Mouse (Mus musculus) heart, adult 11 months (tissue): ENCODE measurements around the gene Rad9b.

Experiments used
- DNase-seq: peaks from one replicate; pipeline ENCODE4 v3.0.0; 2022

Gene Rad9b

GRCm38 (mm10) chr5:122310699-122311098, 43.3 kb downstream of the Rad9b start:
- no peak for DNase-seq

- no peak for DNase-seq
These were observed 47.5 kb downstream of the Rad9b start for GRCm38 (mm10) chr5:122306536-122306935.

DNA sequence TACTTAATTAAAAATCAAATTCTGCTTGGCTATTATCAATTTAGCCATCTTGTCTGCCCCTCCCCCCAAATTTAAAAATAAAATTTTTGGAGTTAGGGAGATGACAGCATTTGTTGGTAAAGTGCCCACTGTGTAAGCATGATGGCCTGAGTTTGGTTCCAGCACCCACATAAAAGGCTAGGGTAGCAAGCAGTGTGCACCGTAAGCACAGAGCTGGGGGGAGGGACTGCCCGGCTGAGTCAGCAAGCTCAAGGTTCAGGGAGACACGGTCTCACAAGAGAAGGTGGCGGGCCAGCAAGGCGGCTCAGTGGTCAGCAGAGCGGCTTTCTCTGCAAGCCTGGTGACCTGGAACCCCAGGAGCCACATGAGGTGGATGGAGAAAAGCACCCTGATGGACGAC, 48.6 kb downstream of the Rad9b start:
- peak; percentile 87 for DNase-seq

- DNase-seq: no peak
These were observed 49.5 kb downstream of the Rad9b start for GRCm38 (mm10) chr5:122304541-122304940.

DNA sequence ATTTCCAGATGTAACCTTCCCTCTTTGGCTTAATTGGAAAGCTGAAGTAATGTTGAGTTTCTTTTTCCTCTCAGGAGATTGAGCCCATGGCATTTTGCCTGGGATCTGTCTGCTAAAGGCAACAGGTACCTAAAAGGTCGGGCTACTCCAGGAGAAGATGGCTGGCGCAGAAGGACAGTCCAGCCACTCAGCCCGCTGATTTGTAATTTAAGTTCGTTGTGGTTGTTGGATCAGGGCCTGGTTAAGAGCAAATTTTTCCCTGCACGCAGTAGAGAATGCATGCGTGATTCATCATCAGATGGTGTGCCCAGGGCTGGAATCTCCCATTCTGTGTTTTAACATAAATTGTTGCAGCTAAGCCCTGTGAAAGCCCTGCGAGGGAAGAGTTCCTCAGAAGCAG, 50.1 kb downstream of the Rad9b start:
- no peak for DNase-seq

GRCm38 (mm10) chr5:122302810-122303745, 51.0 kb downstream of the Rad9b start:
- DNase-seq: peak; percentile 91

DNA sequence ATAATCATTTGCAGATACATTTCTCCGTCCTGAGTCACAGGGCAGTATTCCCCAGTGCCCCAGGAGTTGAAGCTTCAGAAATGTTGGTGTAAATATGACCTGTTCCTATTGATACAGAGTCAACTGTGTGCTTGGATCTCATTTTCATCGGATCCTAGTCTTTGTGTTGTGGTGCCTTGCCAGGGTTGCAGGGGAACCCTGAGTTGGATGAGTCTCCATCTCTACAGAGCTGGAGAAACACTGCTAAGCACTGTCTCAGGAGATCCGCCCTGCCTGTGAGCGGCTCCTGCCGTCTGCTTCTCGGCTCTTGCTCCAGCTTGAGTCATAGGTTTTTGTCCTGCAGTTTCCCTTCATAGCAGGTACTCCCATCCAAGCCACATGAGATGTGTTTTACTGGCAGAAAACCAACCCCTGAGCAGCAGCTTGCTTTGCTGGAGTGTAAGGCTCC, 53.9 kb downstream of the Rad9b start:
- DNase-seq: peak; percentile 92

GRCm38 (mm10) chr5:122295113-122295935, 58.7 kb downstream of the Rad9b start:
- DNase-seq: peak; percentile 89

DNA sequence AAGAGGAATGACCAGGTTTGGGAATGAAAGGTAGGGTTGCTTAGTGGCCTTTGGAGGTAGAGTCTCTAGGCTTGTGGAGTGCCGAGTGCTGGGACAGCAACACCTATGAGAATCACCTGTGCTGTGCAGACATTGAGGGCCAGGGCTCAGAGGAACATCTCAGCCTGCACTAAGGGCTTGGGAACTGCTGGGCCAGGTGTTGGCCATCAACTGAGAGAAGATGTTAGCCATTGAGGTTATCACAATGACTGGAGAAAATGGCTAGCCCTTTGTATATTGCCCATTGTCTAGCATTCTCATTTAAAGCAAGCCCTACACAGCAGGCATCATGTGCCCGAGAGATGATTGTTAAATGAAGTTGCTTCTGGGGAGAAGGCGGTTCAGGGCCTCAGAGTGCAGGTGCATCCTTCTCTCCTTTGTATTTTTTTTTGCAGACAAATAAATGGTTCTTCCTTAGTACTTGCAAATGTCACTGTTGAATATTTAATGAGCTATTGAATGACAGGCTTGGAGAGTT, 59.8 kb downstream of the Rad9b start:
- no peak for DNase-seq

GRCm38 (mm10) chr5:122293131-122293530, 60.9 kb downstream of the Rad9b start:
- peak; percentile 82 for DNase-seq

GRCm38 (mm10) chr5:122291553-122292339, 62.3 kb downstream of the Rad9b start:
- peak; percentile 88 for DNase-seq

DNA sequence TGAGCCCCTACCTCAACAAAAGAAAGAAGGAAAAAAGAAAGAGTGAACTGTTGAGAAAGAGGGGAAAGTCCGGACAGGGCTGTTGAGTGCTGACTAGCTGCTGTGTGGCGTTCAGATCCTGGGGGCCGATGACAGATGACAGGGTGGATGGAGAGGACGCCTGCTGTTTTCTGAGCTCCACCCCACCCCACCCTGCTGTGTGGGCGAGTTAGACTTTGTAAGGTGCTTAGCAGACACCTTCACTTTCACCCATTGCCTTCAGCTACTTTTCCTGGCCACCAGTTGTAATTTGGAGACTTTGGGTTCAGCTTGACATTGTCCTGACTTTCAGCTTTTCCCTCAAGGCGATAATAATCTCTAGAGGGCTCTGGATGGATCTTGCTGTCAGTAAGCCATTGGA, 62.9 kb downstream of the Rad9b start:
- DNase-seq: no peak

- DNase-seq: peak; percentile 96
These were observed 65.8 kb downstream of the Rad9b start for GRCm38 (mm10) chr5:122288147-122288811.

DNA sequence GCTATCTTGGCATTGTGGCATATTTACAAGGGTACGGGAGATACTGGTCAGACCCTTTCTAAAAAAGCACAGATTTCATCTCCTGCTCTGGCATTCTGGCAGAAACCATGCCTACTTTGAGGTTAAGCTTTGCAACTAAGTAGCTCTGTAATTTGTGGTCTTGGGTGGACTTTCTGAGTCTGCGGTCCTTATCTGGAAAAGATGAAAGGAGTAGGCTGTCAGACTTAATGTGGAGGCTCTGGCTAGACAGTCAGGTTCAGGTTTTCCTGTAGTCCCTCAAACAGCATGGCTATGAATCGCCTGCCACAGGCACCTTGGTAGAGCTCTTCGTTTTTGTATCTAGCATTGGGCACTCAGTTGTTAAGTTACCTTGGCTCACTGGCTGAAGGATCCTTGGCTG, 67.0 kb downstream of the Rad9b start:
- peak; percentile 58 for DNase-seq

GRCm38 (mm10) chr5:122286191-122286590, 67.8 kb downstream of the Rad9b start:
- peak; percentile 85 for DNase-seq

DNA sequence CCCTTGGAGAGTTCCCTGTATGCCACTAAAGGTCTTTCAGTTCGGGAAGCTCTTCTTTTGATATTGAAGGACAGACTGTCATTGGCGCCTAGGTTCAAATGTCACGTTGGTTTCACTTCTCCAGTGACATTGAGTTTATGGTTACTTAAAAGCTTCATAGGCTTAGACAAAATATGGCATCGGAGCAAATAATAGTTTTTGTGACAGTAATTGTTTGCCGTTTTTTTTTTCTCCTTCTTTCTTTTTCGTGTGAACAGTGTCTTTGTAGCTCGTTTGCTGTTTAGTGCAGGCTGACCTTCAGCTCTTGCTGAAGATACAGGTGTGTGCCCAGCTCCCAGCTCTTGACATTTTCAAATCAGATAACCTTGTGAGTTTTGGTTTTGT, 68.3 kb downstream of the Rad9b start:
- no peak for DNase-seq

DNA sequence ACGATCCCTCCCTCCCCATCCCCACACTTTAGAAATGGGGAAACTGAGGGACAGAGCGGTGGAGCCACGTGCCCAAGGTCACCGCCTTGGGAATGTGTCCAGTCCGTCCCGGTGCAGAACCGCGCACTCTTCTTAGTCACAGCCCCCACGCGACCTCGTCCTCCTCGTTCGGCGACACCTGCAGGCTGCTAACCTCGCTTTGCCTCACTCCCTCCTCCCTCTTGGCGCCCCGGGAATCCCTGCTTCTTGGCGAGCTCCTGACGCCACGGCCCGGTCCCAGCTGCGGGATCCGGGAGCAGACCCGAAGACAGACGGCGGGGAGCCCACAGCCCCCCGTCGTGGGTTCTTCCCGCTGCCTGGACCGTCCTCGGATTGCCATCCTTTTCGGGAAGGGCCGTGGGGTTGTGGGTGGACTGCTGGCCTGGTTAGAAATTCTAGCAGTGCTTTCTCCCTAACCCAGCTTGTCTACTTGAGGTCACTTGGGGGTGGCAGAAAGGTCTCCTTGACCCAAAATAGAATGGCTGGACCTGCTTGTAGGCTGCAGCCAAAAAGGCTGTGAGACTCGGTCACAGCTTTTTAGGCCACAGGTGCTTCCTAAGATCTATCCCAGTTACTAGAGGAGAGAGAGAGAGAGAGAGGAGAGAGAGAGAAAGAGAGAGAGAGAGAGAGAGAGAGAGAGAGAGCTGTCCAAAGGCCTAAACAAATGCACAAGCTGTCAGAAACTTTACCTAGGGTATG, 68.8 kb downstream of the Rad9b start:
- DNase-seq: peak; percentile 96

DNA sequence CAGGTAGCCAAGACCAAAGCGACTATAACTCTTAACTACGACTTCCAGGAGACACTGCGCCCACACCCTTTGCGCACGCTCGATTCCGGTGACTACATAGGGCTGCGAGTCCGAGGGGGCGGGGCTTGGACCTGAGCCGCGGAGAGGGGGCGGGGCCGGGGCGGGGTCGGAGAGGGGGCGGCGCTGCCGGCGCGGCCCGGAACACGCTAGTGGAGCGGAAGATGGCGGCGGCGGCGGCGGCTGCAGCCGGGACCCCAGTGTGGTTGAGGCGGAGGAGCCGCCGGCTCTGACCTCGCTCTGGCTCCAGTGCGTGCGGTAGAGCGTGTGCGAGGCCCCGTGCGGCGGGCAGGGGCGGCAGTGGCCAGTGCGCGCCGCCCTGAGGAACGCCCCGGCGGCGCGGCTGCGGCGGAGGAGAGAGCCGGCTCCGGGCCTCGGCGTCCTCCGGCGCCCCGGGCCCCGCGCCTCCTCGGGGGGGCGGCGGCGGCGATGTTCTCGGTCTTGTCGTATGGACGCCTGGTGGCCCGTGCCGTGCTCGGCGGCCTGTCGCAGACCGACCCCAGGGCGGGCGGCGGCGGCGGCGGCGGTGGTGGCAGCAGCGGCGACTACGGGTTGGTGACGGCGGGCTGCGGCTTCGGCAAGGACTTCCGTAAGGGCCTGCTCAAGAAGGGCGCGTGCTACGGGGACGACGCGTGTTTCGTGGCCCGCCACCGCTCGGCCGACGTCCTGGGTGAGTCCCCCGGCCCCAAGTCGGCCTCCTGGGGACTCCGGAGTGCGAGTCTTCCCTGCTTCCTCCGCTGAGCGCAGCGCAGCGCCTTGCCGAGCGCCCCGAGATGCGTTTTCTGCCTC, 69.6 kb downstream of the Rad9b start, which contains the start of gene Pptc7:
Gene Pptc7 (plus strand): TSS at position 183 of the 846 bp plus-strand sequence.
- peak; percentile 99 for DNase-seq

DNA sequence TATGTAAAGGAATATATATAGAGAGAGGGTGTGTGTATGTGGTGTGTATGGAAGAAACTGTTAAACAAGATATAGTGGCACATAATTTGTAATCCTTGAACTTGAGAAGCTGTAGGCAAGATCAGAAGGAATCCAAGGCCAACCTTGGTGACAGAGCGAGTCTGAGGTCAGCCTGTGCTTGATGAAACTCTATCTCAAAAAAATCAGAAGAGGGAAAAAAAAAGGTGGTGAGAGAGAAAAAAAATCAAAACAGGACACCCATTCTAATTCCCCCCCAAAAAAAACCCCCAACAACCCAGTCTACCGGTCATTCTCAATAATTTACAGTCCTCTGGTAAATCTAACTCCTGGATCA, 70.2 kb downstream of the Rad9b start:
- no peak for DNase-seq

- DNase-seq: peak; percentile 94
These were observed 73.1 kb downstream of the Rad9b start for GRCm38 (mm10) chr5:122280827-122281462.
